Mouse (Mus musculus) stomach, embryonic 16.5 days (tissue): ENCODE measurements at regions not wholly inside any gene's neighbourhood (a gene's known extent, or its start where the extent isn't known, plus 50 kb on each side); places are given as distances from the start of the nearest gene placed in this dataset.

ENCODE experiments used
- ATAC-seq: fragments of 200-750 bp; cut with Nextera tagmentation; 2 replicates; pipeline ENCODE4 v1.8.0; 2017; ENCODE audit warnings: moderate number of reproducible peaks, moderate TSS enrichment; ENCODE audit not compliant: insufficient read depth, low FRiP score
- H3K27ac ChIP-seq: fragments of 300-500 bp; sonication (generic); 2 replicates; pipeline ENCODE4 v1.5.1; 2014; ENCODE audit warnings: low read length
- H3K27me3 ChIP-seq: fragments of 300-500 bp; sonication (generic); 2 replicates; pipeline ENCODE4 v1.6.1; 2014; ENCODE audit warnings: low read length, control low read depth, mixed read lengths; ENCODE audit not compliant: control insufficient read depth, insufficient read depth
- H3K36me3 ChIP-seq: fragments of 300-500 bp; sonication (generic); 2 replicates; pipeline ENCODE4 v1.6.1; 2014; ENCODE audit warnings: low read length; ENCODE audit not compliant: control insufficient read depth, insufficient read depth
- H3K4me1 ChIP-seq: fragments of 300-500 bp; sonication (generic); 2 replicates; pipeline ENCODE4 v1.6.1; 2014; ENCODE audit warnings: low read length, control low read depth, mixed read lengths; ENCODE audit not compliant: control insufficient read depth, insufficient read depth
- H3K4me2 ChIP-seq: fragments of 300-500 bp; sonication (generic); 2 replicates; pipeline ENCODE4 v1.6.1; 2014; ENCODE audit warnings: low read depth, low read length, mixed read lengths
- H3K4me3 ChIP-seq: fragments of 300-500 bp; sonication (generic); replicated peaks from 2 replicates; pipeline ENCODE4 v1.5.1; 2014; ENCODE audit warnings: mild to moderate bottlenecking, low read length
- H3K9ac ChIP-seq: fragments of 300-500 bp; sonication (generic); 2 replicates; pipeline ENCODE4 v1.6.1; 2014; ENCODE audit warnings: low read length
- H3K9me3 ChIP-seq: fragments of 300-500 bp; sonication (generic); replicated peaks from 2 replicates; pipeline ENCODE4 v1.6.1; 2016; ENCODE audit warnings: low read length, control low read depth; ENCODE audit not compliant: control insufficient read depth
- WGBS: fragments of 180-500 bp; shearing (Covaris S2); extraction: QIAGEN DNeasy Blood & Tissue Kit; methylation state at CpG from one replicate; pipeline ENCODE4 v1.1.7; 2014; 5-methylcytosine and 5-hydroxymethylcytosine counted together

GRCm38 (mm10) chr11:109088488-109089252 lies 55.5 kb downstream of the E030025P04Rik start:
- H3K36me3 ChIP-seq: no peaks in the 10 kb centered on the region
- no peak overlapping the region for H3K4me3 ChIP-seq
- H3K4me1 ChIP-seq: no peaks in the 10 kb centered on the region
- 74% methylated on average over 11 of the region's 11 CpGs for WGBS
- no peak overlapping the region for H3K9ac ChIP-seq
- H3K27me3 ChIP-seq: no peaks in the 10 kb centered on the region
- H3K4me2 ChIP-seq: no peak overlapping the region
- no peak for ATAC-seq
- no peak overlapping the region for H3K27ac ChIP-seq
- no peaks in the 10 kb centered on the region for H3K9me3 ChIP-seq

GRCm38 (mm10) chr11:109081957-109082356 lies 62.2 kb downstream of the E030025P04Rik start:
- no peak overlapping the region for H3K4me3 ChIP-seq
- 86% methylated on average over 4 of the region's 4 CpGs for WGBS
- ATAC-seq: no peak

GRCm38 (mm10) chr11:109081454-109081853 lies 62.7 kb downstream of the E030025P04Rik start:
- Histone ChIP-seq H3K4me2 (no peak overlapping the region), H3K36me3 (no peaks in the 10 kb centered on the region), H3K4me3 (no peak overlapping the region), H3K9me3 (no peaks in the 10 kb centered on the region), H3K4me1 (no peaks in the 10 kb centered on the region), H3K9ac (no peak overlapping the region), H3K27me3 (no peaks in the 10 kb centered on the region), H3K27ac (no peak overlapping the region)
- no peak for ATAC-seq
- WGBS: 50% methylated on average over 10 of the region's 10 CpGs

More at GRCm38 (mm10) chr11:109081957-109082356, 62.2 kb downstream of the E030025P04Rik start:
- H3K27me3 ChIP-seq: no peaks in the 10 kb centered on the region
- H3K4me1 ChIP-seq: no peaks in the 10 kb centered on the region
- H3K9me3 ChIP-seq: no peaks in the 10 kb centered on the region
- no peak overlapping the region for H3K4me2 ChIP-seq
- no peak overlapping the region for H3K9ac ChIP-seq
- no peaks in the 10 kb centered on the region for H3K36me3 ChIP-seq
- H3K27ac ChIP-seq: no peak overlapping the region

- ATAC-seq: no peak
- no peak overlapping the region for H3K27ac ChIP-seq
- no peak overlapping the region for H3K4me2 ChIP-seq
- no peaks in the 10 kb centered on the region for H3K9me3 ChIP-seq
- WGBS: 82% methylated on average over 9 of the region's 9 CpGs
- H3K4me1 ChIP-seq: no peaks in the 10 kb centered on the region
- H3K9ac ChIP-seq: no peak overlapping the region
- H3K4me3 ChIP-seq: no peak overlapping the region
- H3K27me3 ChIP-seq: no peaks in the 10 kb centered on the region
- H3K36me3 ChIP-seq: no peaks in the 10 kb centered on the region
Observed at GRCm38 (mm10) chr11:109080847-109081415, 63.2 kb downstream of the E030025P04Rik start.

- H3K4me2 ChIP-seq: no peak overlapping the region
- 74% methylated on average over 4 of the region's 4 CpGs for WGBS
- H3K9ac ChIP-seq: no peak overlapping the region
- no peak overlapping the region for H3K4me3 ChIP-seq
- H3K27me3 ChIP-seq: no peaks in the 10 kb centered on the region
- H3K9me3 ChIP-seq: no peaks in the 10 kb centered on the region
- H3K36me3 ChIP-seq: no peaks in the 10 kb centered on the region
- no peak overlapping the region for H3K27ac ChIP-seq
- no peaks in the 10 kb centered on the region for H3K4me1 ChIP-seq
- ATAC-seq: no peak
Observed at GRCm38 (mm10) chr11:109079466-109079865, 64.7 kb downstream of the E030025P04Rik start.

GRCm38 (mm10) chr11:109076587-109077417 lies 67.4 kb downstream of the E030025P04Rik start:
- H3K27ac ChIP-seq: no peak overlapping the region
- no peak overlapping the region for H3K4me2 ChIP-seq
- 57% methylated on average over 19 of the region's 19 CpGs for WGBS
- H3K27me3 ChIP-seq: no peaks in the 10 kb centered on the region
- no peak overlapping the region for H3K9ac ChIP-seq
- ATAC-seq: no peak
- no peaks in the 10 kb centered on the region for H3K4me1 ChIP-seq
- H3K9me3 ChIP-seq: no peaks in the 10 kb centered on the region
- no peak overlapping the region for H3K4me3 ChIP-seq
- H3K36me3 ChIP-seq: no peaks in the 10 kb centered on the region

GRCm38 (mm10) chr11:109071340-109071739 lies 72.8 kb downstream of the E030025P04Rik start:
- Histone ChIP-seq H3K9me3 (no peaks in the 10 kb centered on the region), H3K4me1 (peaks cover 9% of the 10 kb centered on the region; the same call in 1 of the 2 replicates), H3K9ac (no peak overlapping the region), H3K27ac (no peak overlapping the region), H3K4me2 (no peak overlapping the region), H3K4me3 (no peak overlapping the region), H3K27me3 (peaks cover 3% of the 10 kb centered on the region; the same call in 1 of the 2 replicates), H3K36me3 (no peaks in the 10 kb centered on the region)
- 70% methylated on average over 2 of the region's 2 CpGs for WGBS
- no peak for ATAC-seq

- WGBS: 32% methylated on average over 9 of the region's 9 CpGs
- no peak overlapping the region for H3K27ac ChIP-seq
- no peak for ATAC-seq
- H3K4me1 ChIP-seq: peaks cover 9% of the 10 kb centered on the region; the same call in 1 of the 2 replicates
- H3K4me3 ChIP-seq: no peak overlapping the region
- no peak overlapping the region for H3K4me2 ChIP-seq
- peaks cover 3% of the 10 kb centered on the region; the same call in 1 of the 2 replicates for H3K27me3 ChIP-seq
- H3K36me3 ChIP-seq: no peaks in the 10 kb centered on the region
- H3K9ac ChIP-seq: no peak overlapping the region
- no peaks in the 10 kb centered on the region for H3K9me3 ChIP-seq
Observed at GRCm38 (mm10) chr11:109070412-109070811, 73.8 kb downstream of the E030025P04Rik start.

- Histone ChIP-seq H3K4me2 (no peak overlapping the region), H3K27me3 (peaks cover 3% of the 10 kb centered on the region; the same call in 1 of the 2 replicates), H3K27ac (no peak overlapping the region), H3K9me3 (no peaks in the 10 kb centered on the region), H3K36me3 (no peaks in the 10 kb centered on the region), H3K4me1 (peaks cover 9% of the 10 kb centered on the region; the same call in 1 of the 2 replicates), H3K9ac (no peak overlapping the region), H3K4me3 (no peak overlapping the region)
- WGBS: 47% methylated on average over 6 of the region's 6 CpGs
- no peak for ATAC-seq
Observed at GRCm38 (mm10) chr11:109069326-109069709, 74.9 kb downstream of the E030025P04Rik start.
